Mouse (Mus musculus): ENCODE data around the gene Lmbrd1. TPM values are rescaled to one million over a fixed set of nuclear protein-coding genes. Genes with fewer than 3 reads are reported as not detected.
"Not testable (repeated sequence)": the region's sequence is repeated elsewhere in the genome, so short reads cannot be mapped to it uniquely, and the experiment has no call there.

Lmbrd1 gene
- 10 to 100 TPM; 49.2 to 50.1 TPM for total RNA-seq (2021)
- long read RNA-seq, experiment 1, full-length matches to known transcripts: 27 of 31 reads
- long read RNA-seq, experiment 1, partial matches to known transcripts: 0 of 31 reads
- long read RNA-seq, experiment 1, other reads (novel, unspliced or antisense): 4 of 31 reads
- long read RNA-seq, experiment 2, full-length matches to known transcripts: 52 of 67 reads
- long read RNA-seq, experiment 2, partial matches to known transcripts: 6 of 67 reads
- long read RNA-seq, experiment 2, other reads (novel, unspliced or antisense): 9 of 67 reads

GRCm38 (mm10) chr1:24678205-24678917, at the start of gene Lmbrd1:
Gene Lmbrd1 (plus strand): TSS chr1:24678630.
- peak; percentile 87 to 88 for DNase-seq (ENCODE audit: low spot score in 2 of 2)

DNA sequence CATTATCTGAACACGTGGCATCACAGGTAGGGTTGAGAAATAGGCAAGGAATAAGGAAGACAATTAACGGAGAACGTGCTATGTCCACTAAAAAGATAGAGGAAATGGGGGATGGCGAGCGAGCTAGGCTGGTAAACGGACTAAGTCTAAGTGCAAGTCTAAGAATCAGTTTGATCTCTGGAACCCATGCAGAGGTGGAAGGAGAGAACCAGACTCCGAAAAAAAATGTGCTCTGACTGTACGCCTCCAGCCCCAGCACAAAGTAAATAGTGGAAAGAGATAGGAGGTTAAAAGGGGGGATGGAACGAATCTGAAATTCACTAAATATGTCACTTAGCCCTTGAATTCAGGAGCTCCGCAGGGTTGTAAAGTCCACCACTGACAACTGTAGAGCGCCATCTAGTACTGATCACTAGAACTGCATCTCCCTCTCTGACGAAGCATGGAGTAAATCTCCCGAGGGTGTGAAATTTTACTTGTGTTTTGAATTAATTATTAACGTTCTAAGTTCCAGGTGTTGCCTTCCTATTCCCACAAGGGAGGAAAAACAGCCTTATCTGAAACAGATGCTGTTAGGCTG, 44.8 kb upstream of the Lmbrd1 start:
- no peak for DNase-seq (ENCODE audit: low spot score in 2 of 2)

GRCm38 (mm10) chr1:24650100-24650499, 28.3 kb upstream of the Lmbrd1 start:
- DNase-seq (ENCODE audit: low spot score in 2 of 2): no peak

DNA sequence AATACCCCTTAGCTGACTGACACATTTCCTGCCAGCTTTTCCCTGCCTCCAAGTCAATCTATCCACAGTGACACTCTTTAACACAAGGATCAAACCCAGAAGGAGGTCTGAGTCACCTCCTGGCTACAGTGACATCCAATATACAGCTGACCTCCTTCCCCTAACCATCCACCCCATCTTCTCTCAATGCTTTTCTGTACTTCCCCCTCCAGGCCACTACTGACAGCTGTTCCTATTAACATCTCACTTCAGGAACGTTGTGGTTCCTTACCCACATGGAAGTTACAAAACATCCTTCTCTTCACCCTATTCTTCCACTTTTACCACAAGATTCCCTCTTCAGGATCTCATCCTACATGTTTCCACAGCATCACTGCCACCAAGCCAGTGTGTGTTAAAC, 18.5 kb upstream of the Lmbrd1 start:
- no peak for DNase-seq (ENCODE audit: low spot score in 2 of 2)

DNA sequence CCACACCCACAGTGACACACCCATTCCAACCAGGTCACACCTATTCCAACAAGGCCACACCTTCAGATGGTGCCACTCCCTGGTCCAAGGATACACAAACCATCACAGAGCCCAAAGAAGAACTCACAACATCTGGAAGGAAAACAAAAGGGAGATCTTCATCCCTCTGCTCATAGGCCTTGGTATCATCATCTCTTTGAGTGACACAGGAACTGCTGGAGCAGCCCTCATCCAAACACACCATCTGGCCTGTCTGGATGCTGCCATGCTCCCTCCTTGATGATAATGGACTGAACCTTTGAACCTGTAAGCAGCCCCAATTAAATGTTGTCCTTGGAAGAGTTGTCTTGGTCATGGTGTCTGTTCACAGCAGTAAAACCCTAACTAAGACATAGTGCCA, 17.8 kb upstream of the Lmbrd1 start:
- not testable (repeated sequence) for DNase-seq (ENCODE audit: low spot score in 2 of 2)

DNA sequence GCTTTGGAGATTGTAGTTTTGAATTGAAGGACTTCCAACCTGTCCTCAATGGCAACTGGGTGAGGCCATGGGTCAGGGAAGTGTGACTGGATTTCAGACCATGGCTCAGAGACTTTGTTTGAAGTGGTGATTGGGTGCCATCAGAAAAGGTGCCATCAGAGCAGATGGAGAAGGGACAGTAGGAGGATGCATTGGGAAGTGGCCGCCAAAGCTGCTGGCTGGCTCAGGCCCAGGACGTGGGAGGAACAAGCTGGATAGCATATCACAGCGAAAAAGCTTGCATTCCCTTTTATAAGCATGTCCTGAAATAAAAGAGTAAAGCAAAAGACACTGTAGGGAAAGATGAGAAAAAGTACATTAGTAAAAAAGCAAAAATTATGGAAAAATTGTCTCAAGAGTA, 16.9 kb upstream of the Lmbrd1 start:
- DNase-seq (ENCODE audit: low spot score in 2 of 2): no peak

- DNase-seq (ENCODE audit: low spot score in 2 of 2): no peak
These were observed 14.3 kb upstream of the Lmbrd1 start for GRCm38 (mm10) chr1:24664158-24664557.

- no peak for DNase-seq (ENCODE audit: low spot score in 2 of 2)
These were observed 5.2 kb upstream of the Lmbrd1 start for GRCm38 (mm10) chr1:24673231-24673630.

- no peak for DNase-seq (ENCODE audit: low spot score in 2 of 2)
These were observed 724 bp upstream of the Lmbrd1 start for GRCm38 (mm10) chr1:24677706-24678105.

GRCm38 (mm10) chr1:24679071-24679470, 641 bp downstream of the Lmbrd1 start:
- no peak for DNase-seq (ENCODE audit: low spot score in 2 of 2)

DNA sequence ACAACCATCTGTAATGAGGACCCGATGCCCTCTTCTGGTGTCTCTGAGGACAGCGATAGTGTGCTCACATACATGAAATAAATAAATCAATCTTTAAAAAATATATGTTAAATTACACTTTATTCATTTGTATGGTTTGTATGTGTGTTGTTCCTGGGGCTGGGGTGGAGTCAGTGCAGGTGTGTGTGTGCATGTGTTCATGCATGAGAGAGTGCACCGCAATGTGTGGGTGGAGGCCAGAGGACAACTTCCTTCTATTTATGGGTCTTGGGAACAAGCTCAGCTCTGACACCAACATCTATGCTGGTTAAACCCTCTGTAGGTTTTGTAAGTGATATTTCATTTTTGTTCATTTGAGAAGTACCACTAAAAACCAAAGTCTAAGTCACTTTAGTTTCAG, 2.6 kb downstream of the Lmbrd1 start:
- no peak for DNase-seq (ENCODE audit: low spot score in 2 of 2)

DNA sequence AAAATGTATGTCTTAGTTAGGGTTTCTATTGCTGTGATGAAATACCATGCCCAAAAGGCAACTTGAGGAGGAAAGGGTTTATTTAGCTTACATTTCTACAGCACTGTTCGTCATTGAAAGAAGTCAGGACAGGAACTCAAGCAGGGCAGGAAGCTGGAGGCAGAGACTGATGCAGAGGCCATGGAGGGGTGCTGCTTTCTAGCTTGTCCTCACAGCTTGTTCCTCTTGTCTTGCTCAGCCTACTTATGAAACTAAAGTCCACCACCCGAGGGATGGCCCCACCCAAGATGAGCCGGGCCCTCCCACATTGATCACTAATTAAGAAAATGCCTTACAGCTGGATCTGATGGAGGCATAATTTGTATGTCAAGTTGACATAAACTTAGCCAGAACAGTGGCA, 3.5 kb downstream of the Lmbrd1 start:
- DNase-seq (ENCODE audit: low spot score in 2 of 2): no peak

- no peak for DNase-seq (ENCODE audit: low spot score in 2 of 2)
These were observed 5.5 kb downstream of the Lmbrd1 start for GRCm38 (mm10) chr1:24683947-24684346.

- no peak for DNase-seq (ENCODE audit: low spot score in 2 of 2)
These were observed 7.2 kb downstream of the Lmbrd1 start for GRCm38 (mm10) chr1:24685606-24686005.

DNA sequence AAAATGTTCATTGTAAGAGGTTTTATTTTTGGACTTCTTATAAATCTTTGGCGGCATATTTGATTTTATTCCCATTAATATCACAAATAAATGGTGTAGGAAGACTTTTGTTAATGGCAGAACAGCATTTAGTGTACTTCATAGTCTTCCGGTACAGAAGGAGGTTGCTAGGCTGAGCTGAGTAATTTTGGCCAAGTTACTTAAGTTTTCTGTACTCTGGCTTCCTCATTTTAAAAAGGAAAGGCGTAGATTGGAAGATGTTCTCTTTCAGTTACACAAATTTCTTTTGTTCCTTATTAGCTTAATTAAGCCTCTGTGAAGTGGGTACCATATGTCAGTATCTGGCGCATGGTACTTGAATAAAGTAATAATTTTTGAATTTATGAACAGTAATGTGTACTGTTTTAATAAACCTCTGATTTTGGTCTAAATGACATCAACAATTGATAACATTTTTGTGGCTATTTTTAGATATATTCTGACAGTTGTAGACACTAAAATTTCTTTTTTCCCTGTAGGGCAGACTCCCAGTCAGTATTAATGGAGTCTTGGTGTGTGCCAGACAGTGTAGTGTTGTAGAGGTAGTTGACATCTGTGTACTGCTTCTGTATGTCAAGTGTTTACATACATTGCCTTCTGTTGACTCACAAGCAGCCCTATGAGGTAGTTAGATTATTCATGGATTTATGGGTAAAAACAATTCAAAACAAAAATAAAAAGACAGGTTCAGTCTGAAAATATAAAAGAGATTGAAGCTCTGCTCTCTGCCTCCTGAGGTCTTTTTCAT, 8.0 kb downstream of the Lmbrd1 start:
- DNase-seq (ENCODE audit: low spot score in 2 of 2): no peak

- DNase-seq (ENCODE audit: low spot score in 2 of 2): no peak
These were observed 19.2 kb downstream of the Lmbrd1 start for GRCm38 (mm10) chr1:24697677-24698076.

DNA sequence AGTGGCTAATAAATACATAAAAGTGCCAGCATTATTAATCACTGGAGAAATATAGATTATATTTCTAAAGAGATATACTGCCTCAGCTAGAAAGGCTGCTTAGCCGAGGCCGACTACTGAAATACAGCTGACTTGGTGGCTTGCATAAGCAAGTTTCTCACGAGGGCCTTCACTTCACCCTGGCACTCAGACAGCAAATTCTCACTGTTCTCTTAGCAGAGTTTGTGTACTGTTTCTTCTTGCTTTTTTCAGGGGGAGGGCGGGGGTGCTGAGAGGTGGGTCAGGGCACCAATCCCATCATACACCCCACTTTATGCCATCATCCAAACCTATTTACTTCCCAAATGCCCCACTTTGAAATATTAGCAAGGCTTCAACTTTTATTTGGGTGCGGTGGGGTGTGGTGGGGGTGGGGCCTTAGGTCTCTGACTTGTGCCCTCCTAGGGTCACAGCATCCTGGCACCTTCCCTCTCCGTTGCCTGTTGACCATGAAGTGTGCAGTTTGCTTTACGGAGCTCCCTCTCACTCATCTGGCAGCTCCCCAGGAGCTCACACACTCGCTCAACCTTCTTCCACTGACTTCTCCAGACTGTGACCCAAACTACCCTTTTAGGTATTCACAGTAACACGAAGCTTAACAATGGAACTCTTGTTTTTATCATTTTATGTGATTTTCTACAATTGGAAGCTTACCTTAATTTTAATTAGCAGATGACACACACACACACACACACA, 19.9 kb downstream of the Lmbrd1 start:
- no peak for DNase-seq (ENCODE audit: low spot score in 2 of 2)

GRCm38 (mm10) chr1:24699320-24699719, 20.9 kb downstream of the Lmbrd1 start:
- DNase-seq (ENCODE audit: low spot score in 2 of 2): no peak

DNA sequence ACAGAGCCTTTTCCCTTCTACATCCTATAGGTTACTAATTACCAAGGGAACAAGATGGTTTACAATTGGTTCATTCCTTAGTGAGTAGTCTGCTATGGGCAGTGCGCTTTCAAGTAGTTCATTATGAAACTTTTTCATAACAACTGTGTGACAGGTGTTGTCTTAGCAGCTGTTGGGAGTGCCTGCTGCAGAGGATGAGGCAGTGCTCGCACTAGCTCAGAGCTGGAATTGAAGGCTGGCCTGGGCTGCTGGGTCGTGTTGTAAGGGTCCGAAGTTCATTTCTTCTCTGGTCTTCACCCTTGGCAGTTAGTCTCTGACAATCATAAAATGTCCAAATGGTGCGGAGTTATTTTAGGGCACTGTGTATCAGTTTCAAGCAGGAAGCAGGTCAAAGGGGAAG, 21.8 kb downstream of the Lmbrd1 start:
- no peak for DNase-seq (ENCODE audit: low spot score in 2 of 2)

DNA sequence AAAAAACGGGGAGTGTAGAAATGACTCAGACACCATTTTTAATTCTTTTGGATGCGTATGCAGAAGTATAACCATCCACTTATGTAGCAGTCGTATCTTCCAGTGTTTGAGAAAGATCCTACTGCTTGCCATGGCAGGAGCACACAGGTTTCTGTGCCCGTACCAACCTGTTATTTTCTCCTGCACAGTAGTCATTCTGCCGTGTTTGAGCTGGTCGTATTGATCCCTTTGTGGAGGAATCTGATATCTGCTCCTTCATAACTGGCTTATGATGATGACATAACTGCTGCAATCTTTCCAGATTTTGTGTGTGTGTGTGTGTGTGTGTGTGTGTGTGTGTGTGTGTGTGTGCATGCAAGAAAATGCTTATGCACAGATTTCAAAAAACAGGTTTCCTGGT, 25.4 kb downstream of the Lmbrd1 start:
- no peak for DNase-seq (ENCODE audit: low spot score in 2 of 2)

- no peak for DNase-seq (ENCODE audit: low spot score in 2 of 2)
These were observed 37.9 kb downstream of the Lmbrd1 start for GRCm38 (mm10) chr1:24716301-24716700.
